Mouse (Mus musculus) R1 (cell line): ENCODE results near the gene Cxcr5.
"Not testable (repeated sequence)": the region's sequence is repeated elsewhere in the genome, so short reads cannot be mapped to it uniquely, and the experiment has no call there.

Source experiments
- DNase-seq: peaks from one replicate; pipeline ENCODE4 v3.0.0-alpha.2; 2018; ENCODE audit warnings: low read depth, low spot score

Cxcr5 gene

DNA sequence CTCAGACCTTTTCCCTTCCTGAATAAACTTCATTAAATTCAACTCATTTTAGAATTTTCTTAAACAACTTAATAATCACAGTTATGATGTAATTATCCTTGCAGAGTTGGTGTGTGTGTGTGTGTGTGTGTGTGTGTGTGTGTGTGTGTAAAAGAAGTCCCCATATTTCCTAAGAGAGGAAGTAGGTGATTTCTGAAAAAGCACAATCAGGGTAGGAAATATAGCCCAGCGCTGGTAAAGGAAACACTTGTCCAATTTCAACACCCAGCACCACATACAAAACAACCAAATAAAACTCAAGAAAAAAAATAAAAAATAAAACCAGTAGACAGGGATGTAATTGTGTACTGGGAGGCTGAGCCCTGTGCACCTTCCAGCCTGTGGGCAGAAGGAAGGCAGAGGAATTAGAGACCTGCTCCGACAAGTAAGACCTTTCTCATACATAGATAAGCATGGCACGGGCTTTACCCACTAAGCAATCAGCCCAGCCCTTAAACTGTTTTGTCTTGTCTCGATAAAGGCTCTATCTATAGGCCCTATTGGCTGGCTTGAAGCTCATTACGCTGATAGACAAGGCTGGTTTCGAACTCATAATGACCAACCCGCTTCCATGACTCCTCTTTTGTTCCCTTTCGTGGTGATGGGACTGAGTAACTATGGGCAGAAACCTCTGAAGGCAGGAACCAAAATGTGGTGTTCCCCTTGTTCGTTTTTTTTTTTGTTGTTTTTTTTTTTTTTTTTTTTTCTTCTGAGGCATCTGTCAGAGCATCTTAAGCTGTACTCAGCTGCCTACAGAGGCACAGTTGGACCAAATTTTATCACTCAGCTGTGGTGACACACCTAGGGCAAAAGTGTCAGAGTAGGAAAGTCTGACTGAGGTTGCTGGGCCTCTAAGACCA lies 25.8 kb upstream of the Cxcr5 start:
- DNase-seq, result no peak

DNA sequence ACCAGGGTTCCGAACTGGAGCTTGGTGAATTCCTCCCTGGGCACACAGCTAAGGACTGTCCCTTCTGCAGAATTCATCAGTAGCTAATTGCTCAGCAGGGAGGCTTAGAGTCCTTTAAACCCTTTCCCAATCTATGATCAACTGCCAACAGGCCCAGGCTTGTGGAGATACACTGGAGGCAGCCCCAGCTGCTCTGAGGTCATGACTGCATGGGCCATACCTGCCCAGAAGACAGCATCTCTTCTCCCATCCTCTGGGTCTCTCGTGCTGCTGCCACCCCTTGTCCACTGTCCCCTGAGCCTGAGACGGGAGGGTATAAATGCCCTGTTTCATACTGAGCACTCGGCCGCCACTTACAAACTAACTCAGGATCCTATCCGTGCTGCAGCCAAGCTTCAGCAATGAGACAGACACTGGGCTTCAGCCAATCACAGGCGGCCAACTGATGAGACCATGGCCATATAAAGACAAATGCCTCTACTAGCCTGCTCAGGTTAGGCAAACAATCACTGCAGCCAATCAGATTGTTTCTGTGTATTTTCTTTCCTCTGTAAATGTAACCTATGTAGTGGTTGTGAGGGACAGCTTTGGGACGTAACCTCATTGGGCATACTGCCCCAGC lies 25.1 kb upstream of the Cxcr5 start:
- peak; percentile 51 for DNase-seq

DNA sequence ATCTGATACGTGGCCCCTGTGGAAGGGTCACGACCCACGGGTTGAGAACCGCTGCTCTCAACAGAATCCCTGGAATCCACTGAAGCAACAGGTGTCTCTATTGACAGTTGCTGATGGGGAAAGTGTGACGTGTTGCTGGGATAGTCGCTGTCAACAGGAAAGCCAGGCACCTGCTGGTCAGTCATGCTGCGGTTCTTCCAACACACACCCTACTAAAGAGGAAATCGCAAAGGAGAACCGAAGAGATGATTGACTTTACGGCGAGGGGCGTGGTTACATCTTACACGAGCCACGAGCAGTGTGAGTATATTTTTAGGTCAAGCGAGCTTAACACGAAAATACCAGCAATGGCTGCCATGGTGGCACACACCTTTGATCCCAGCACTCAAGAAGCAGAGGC lies 20.7 kb upstream of the Cxcr5 start:
- DNase-seq, result no peak

DNA sequence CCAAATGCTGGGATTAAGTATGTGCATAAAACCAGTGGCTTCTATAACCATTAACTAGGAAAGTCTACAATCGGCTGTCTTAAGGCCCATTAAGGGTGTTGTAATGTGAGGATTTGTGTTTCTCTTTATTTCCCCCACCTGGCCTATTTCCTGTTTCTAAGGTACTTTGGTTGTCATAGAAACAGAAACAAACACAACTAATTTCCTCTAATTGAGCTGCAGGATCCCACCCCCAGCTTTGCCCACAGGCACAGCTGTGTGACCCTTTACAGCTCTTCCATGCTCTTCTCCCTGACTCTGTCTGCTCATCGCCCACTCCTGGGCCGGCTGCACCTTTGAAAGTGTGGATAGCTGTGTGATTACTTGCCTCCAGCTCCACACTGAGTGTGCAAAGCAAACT lies 19.7 kb upstream of the Cxcr5 start:
- DNase-seq, result no peak

DNA sequence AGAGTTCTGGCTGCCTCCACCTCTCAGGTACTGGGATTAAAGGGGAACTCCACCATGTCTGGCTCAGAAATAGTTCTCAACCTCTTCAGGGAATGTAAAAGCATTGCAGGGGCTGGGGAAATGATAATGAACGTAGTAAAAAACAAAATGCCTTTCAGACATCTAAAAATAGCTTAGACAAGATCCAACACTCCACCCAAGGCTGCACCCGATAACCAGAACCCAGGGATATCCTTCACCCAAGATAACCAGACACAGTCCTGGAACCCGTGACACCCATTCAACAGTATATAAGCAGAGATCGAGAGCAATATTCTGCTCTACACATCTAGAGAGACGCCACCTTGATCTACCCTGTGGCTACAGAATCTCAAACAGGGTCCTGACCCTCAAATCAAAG lies 18.4 kb upstream of the Cxcr5 start:
- no peak for DNase-seq

DNA sequence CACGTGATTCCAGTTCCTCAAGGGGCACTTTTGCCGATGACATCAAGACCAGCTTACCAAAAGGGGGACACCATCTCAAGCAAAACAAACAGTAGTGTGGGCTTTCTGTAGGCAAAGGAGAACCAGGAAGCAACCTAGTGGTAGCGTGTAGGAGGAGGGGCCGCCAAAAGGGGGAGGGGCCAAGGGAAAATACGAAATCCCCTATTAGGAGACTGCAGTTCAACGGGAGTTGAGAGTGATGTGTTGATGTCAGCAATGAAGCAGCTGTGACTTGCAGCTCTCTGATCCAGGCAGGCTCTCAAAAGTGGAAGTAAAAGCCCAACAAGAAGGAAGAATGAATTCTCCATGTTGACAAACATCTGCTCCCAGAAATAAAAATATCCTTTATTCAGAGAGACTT lies 17.7 kb upstream of the Cxcr5 start:
- peak; percentile 71 for DNase-seq

DNA sequence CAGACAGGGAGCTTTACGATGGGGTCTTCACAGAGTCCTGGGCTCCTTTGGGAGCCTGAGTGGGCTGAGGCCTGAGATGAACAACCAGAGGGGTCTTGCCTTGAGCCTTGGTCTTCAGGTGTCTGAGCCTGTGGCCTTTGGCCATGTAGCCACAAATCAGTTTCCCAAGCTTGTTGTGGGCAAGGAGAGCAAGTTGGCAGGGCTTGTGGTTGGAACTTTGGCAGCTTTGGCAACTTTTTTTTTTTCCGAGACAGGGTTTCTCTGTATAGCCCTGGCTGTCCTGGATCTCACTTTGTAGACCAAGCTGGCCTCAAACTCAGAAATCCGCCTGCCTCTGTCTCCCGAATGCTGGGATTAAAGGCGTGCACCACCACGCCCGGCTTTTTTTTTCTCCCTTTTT lies 14.4 kb upstream of the Cxcr5 start:
- not testable (repeated sequence) for DNase-seq

DNA sequence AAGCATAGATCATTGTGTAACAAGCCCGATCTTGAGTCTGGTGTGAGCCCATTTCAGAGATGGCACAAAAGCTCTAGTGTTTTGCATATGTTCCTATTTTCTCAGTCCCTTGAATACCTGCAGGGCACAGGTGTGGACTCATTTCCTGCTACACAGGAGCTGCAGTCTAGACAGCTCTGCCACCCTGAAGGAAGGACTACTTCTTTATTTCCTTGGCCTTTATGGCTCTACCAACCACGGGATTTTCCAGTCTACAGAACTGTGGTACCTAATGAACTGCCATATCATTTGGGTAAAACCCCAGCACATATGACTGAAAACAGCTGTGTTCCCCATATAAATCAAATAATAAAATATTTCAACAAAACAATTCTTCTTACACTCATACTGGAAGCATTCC lies 13.4 kb upstream of the Cxcr5 start:
- DNase-seq, result no peak

DNA sequence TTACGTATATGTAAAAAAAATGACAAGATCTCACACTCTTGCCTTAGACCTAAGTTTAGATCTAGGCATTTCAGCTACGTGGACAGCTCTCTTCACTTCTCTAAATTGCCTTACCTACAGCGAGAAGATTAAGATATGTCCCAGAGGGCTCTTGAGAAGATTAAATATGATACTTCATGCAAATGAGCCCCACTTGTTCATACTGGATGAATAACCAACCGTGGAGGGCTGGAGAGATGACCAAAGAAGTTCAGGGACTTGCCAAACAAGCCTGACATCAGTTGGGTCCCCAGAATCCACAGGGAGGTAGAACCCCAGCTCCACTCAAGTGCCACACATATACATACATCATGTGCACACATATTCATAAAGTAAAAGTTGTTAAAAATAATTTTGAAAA lies 11.6 kb upstream of the Cxcr5 start:
- DNase-seq, result no peak

DNA sequence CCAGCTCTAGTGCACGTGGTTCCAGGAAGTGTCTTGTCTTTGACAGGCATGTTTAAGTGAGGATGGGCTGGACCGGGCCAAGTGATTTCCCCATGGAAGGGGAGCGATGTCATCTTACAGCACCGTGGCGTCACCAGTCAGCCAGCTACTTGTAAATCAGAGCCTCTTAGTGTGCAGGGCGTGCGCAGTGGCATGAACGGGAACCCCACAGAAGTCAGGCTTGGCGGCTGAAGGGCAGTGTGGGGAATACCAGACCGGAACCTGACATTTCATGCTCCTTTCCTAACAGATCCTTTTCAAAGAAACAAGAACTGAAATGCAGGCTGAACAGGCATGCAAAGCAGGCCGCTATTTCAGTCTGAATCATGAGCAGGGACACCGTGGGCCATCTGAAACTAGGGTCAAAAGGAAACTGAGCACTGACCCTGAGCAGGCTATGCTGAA lies 9.3 kb upstream of the Cxcr5 start:
- no peak for DNase-seq

DNA sequence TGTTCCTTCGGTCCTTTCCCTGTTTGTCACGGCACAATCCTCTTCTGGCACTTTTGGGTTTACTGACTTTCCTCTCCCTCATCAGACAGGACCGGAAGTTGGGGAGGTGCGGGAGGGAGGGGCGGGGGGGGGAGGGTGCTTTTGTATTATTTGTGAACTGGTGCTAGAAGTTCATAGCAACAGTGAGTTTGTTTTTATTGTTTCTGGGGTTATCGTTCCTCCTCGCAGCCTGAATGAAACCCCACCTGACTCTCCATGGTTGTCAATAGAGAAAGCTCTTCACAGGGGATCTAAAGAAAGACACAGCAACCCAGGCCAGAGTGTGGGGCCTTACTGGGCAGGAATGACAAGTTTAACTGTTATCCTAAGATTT lies 6.4 kb upstream of the Cxcr5 start:
- DNase-seq, result no peak

DNA sequence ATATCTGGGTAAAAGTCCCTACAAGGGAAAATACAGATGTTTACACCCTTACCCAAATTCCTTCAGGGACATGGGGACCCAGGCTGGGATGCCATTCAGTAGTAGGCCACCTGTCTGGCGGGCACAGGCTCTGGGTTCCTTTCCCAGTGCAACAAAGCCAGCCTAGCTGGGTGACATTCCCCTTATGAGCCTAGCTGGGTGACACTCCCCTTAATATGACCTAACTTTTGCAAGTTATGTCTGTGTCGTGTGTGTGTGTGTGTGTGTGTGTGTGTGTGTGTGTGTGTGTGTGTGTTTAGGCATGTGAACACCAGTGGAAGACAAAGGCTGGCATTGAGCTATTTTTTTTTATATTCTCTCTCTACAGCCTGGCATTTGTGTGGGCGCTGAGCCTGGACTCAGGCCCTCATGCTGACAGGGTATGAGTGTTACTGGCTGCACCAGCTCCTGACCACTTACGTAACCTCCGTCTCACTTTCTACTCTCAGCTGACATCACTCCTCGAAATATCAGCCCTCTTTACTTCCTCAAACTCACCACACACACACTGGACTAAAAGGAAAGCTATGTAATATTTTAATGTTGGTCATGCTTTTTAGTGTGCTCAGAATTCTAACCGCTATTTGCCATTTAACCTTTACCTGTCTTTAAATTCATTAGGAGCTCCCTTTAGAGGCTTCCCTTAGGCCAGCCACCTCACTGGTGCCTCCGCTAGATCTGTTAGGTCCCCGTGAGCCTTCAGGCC lies 5.8 kb upstream of the Cxcr5 start:
- DNase-seq, result no peak

DNA sequence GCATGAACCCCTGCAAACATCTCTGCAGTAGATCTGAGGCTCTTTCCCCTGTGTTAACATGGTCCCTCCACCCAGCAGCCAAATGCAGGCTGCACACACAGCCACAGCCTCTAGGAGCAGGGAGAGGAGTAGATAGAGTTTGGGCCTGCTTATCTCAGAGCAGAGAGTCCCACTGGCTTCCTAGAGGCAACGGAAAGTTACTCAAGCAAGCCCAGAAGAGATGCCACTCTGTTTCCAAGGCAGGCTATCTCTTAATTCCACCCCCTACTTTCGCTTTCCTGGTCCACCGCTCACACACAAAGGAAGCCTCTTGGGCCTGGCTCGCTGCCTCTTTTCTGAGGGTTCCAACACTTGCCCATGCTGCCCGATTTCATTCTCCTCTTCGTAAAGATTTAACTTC lies 3.7 kb upstream of the Cxcr5 start:
- no peak for DNase-seq

DNA sequence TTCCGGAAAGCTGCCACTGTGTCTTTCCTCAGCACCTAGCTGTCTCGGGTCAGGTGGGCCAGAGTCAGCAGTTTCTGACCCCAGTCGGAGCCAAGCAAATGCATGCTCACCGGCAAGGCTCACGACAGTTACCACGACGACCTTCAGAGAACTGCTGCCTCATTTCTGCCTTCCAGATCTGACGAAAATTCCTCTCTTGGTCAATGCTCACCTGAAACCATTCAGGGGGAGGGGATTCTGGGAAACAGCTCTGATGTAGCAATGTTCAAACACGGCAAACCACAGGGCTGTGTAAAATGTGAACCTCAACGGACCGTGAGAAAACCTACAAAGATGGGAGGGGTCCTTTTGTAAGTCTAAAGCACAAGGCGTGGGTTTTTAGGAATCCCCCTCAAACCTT lies 1.3 kb upstream of the Cxcr5 start:
- DNase-seq, result peak; percentile 49

DNA sequence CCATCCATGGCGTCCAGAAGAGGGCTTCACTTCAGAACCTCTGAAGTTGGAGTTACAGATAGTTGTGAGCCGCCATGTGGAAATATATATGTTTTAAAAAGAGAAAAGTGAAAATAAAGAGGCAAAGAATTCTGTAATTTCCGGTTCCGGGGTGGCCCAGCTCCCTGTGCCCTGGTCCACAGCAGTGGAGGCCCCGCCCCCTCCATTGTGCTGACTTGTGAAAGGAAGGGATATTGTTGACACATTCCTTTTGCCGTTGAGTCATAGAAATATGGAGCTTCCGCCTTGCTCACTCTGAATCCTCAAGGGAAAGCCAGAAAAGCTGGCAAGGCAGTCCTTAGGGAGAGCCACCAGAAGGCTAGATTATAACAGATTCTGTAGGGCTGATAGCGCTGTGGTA lies 9.5 kb downstream of the Cxcr5 start:
- DNase-seq, result peak; percentile 69

DNA sequence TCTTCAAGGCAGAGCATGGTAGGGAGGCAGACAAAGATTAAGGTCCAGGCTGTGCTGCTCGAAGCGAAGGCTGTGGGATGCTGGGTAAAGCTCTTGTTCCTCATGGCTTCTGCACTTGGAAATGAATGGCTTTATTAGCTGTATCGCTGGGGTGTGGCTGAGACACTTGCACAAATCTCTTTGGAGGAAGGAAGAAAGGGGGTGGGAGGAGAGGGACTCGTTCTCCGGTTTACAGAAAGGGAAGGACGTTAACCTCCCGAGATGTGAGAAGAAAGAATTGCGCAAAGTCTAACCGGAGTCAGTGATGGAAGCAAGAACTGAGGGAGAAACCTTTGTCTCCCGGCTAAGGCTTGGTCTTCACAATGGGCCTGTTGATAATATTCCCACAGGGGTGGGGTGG lies 10.5 kb downstream of the Cxcr5 start:
- DNase-seq, result no peak

DNA sequence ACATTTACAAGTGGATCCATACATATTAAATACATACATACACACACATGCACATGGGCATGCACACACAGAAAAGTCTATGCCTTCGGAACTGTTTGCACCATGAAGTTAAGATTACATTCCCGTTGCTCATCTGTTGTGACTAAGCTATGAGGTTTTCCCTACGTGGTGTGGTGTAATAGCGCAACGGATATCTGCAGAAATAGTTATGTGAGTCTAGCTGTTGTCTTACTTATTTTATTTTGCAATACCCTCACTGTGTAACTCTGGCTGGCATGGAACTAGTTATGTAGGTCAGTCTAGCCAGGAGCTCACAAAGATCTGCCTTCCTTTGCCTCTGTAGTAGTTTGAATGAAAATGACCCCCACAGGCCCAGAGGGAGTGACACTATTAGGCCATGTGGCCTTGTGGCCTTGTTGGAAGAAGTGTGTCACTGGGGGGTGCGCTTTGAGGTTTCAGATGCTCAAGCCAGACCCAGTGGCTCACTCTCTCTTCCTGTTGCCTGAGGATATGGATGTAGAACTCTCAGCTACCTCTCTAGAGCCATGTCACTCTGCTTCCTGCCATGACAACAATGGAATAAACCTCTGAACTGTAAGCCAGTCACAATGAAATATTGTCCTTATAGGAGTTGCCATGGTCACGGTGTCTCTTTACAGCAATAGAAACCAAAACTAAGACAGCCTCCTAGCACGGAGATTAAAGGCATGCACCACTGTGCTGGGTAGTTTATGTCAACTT lies 13.1 kb downstream of the Cxcr5 start:
- DNase-seq, result no peak

DNA sequence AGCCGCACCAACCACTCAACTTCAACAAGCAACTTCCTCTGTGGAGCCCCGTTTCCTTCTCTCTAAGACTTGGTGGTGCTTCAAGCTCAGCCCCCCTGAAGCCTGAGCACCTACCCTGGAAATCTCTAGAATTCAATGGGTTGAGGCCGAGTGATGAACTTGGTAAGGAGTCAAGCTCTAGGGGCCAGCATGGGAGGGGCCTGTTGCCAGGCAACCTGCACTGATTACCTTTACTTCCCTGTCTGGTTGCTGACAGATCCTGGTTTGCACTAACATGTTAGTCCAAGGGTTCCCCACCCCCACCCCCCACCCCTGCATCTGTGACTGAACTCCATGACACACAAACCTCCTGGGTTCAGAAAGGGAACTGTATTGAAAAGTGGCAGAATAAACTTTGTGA lies 16.7 kb downstream of the Cxcr5 start:
- DNase-seq, result peak; percentile 45

DNA sequence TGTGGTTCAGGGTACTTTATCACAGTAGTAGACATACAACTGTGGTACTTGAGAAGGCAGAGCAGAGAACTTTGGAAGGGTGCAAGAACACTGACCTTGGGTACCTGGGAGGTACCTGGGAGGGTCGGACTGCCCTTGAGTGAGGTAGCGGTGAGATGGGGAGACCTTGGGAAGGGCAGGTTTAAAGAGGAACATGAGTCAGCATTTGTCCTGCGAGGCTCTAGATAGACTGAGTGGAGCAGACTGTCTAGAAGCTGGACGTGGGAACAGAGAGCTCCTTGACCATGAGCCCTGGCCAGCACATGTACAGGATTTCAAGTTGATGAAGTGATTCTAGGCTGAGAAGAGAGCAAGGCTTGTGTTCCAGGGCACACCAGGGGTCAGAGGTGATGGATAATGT lies 19.3 kb downstream of the Cxcr5 start:
- no peak for DNase-seq

DNA sequence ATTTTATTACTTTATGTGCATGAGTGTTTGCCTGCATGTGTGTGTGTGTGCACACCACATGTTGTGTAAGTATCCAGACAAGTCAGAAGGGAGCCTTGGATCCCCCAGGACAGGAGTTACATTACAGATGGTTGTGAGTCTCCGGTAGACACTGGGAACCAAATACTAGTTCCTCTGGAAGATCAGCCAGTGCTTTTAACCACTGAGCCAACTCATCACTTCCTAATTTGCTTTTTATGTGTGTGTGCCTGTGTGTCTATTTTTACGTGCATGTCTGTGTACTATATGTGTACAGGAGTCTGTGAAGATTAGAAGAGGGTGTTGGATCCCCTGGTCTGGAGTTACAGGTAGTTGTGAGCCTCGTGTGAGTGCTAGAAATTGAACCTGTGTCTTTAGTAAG lies 21.0 kb downstream of the Cxcr5 start:
- no peak for DNase-seq

DNA sequence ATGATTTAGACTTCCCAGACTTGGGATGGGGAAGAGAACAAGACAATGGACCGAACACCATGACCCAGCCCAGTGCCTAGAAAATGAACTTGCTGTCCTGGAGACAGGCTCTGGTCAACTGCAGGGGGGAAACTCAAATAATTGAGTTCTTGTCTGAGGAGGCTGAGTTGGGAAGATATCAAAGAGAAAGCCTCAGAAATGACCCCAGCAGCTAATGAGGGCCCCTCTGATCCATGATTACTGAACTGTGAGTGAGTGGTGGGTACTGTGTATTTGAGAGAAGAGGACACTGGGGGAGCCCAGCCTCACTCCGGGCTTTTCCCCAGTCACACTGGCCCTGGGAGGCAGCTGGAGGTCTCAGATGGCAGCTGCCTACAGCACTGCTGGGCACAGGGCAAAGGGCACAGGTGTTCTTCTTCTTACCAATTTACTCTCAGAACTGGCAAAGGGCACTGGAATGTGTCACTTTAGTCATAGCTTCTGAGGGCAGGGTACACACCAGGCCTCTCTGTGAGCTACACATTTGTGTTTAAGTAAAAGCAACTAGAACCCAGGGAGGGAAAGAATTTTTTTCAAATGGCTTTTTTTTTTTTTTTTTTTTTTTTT lies 21.8 kb downstream of the Cxcr5 start:
- no peak for DNase-seq
